Mouse (Mus musculus) left cerebral cortex, adult 11 months (tissue): Measurements from ENCODE around the gene Olfr1195.
"Not testable (repeated sequence)": the region's sequence is repeated elsewhere in the genome, so short reads cannot be mapped to it uniquely, and the experiment has no call there.

Source experiments
- DNase-seq: peaks from one replicate; pipeline ENCODE4 v3.0.0; 2022; ENCODE audit warnings: low spot score

The Olfr1195 gene

GRCm38 (mm10) chr2:88689087-88689486 lies at the start of gene Olfr1195:
Olfr1195 (minus strand) TSS chr2:88689187.
- no peak for DNase-seq

DNA sequence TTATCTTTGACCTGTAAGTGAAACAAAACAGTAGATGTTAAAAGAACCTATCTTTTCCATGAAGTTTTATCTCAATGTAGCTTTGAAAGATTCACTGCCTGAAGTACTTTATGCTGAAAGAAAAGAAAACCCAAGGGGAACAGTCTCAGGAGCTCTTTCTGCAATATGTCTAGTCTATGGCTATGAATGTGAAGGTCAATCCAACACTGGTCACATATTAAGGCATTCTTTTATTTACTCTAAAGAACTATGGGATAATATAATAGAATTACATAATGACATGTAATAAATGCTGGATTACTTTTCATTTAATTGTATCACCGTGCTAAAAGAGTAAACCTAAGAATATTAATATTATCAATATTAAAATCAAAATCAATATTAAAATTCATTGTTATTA lies 43.3 kb upstream of the Olfr1195 start, which contains the start of gene Olfr1197:
Gene Olfr1197 (minus strand): TSS at position 101 of the 400 bp plus-strand sequence.
- DNase-seq, result no peak

DNA sequence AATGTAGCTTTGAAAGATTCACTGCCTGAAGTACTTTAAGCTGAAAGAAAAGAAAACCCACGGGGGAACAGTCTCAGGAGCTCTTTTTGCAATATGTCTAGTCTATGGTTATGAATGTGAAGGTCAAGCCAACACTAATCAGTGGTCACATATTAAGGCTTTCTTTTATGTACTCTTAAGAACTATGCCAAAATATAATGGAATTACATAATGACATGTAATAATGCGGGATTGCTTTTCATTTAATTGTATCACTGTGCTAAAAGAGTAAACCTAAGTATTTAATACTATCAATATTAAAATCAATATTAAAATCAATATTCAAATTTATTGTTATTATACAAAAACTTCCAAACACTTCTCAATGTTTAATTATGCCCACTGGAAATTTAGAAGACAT lies 15.5 kb upstream of the Olfr1195 start, which contains the start of gene Olfr1196:
Gene Olfr1196 (minus strand): TSS at position 101 of the 400 bp plus-strand sequence.
- DNase-seq, result no peak

DNA sequence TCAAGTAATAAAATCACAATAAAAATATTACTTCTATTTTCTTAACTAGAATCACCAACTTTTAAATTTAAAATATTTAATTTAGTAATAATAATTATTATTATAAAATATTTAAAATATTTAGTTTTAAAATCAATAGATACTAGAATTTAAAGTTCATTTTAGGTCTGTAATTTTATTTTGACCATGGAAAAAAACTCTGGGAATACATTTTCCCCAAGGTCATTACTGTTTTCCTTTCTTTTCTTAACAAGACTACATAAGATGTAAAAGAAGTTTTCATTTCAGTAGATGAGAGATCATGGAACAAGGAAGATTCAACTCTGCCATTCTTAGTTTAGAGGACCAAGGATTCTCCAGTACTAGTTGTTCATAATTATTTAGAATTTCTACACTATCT lies 13.7 kb downstream of the Olfr1195 start, which contains the start of gene Olfr1193:
Gene Olfr1193 (plus strand): TSS at position 301 of the 400 bp plus-strand sequence.
- DNase-seq, result not testable (repeated sequence)

GRCm38 (mm10) chr2:88648209-88648608 lies 40.8 kb downstream of the Olfr1195 start, which contains the start of gene Olfr1192-ps1:
Olfr1192-ps1 (plus strand) TSS chr2:88648509.
- no peak for DNase-seq

GRCm38 (mm10) chr2:88640242-88640641 lies 48.7 kb downstream of the Olfr1195 start, which contains the start of gene Olfr1191-ps1:
Olfr1191-ps1 (plus strand) TSS chr2:88640542.
- DNase-seq, result not testable (repeated sequence)
